Mouse (Mus musculus) forebrain, embryonic 14.5 days (tissue): Measurements from ENCODE around the gene Tigit. TPM values are rescaled to one million over a fixed set of nuclear protein-coding genes. Genes with fewer than 3 reads are reported as not detected.

ENCODE experiments used
- ATAC-seq: fragments of 200-750 bp; cut with Nextera tagmentation; 2 replicates; pipeline ENCODE4 v1.8.0; 2017; ENCODE audit warnings: mild to moderate bottlenecking, moderate library complexity
- DNase-seq: peaks from one replicate; pipeline ENCODE4 v3.0.0-alpha.2; 2015; ENCODE audit warnings: low spot score
- H3K27ac ChIP-seq: fragments of 300-500 bp; sonication (generic); 2 replicates; pipeline ENCODE4 v1.5.1; 2014; ENCODE audit warnings: low read depth, mild to moderate bottlenecking, control low read depth, low read length, moderate library complexity
- H3K27me3 ChIP-seq: fragments of 300-500 bp; sonication (generic); replicated peaks from 2 replicates; pipeline ENCODE4 v1.6.1; 2014; ENCODE audit warnings: low read length, control low read depth, mixed read lengths; ENCODE audit not compliant: control insufficient read depth, insufficient read depth
- H3K36me3 ChIP-seq: fragments of 300-500 bp; sonication (generic); 2 replicates; pipeline ENCODE4 v1.6.1; 2014; ENCODE audit warnings: low read length, control low read depth; ENCODE audit not compliant: control insufficient read depth, insufficient read depth
- H3K4me1 ChIP-seq: fragments of 300-500 bp; sonication (generic); 2 replicates; pipeline ENCODE4 v1.6.1; 2014; ENCODE audit warnings: antibody characterized with exemption, low read length, control low read depth; ENCODE audit not compliant: control insufficient read depth, insufficient read depth
- H3K4me2 ChIP-seq: fragments of 300-500 bp; sonication (generic); 2 replicates; pipeline ENCODE4 v1.6.1; 2014; ENCODE audit warnings: mild to moderate bottlenecking, control low read depth, low read length
- H3K4me3 ChIP-seq: fragments of 300-500 bp; sonication (generic); 2 replicates; pipeline ENCODE4 v1.5.1; 2014; ENCODE audit warnings: low read depth, low read length, control low read depth
- H3K9ac ChIP-seq: fragments of 300-500 bp; sonication (generic); 2 replicates; pipeline ENCODE4 v1.6.1; 2014; ENCODE audit warnings: mild to moderate bottlenecking, low read length, control low read depth, moderate library complexity
- H3K9me3 ChIP-seq: fragments of 300-500 bp; sonication (generic); replicated peaks from 2 replicates; pipeline ENCODE4 v1.6.1; 2016; ENCODE audit warnings: low read length, control low read depth, mixed read lengths; ENCODE audit not compliant: control insufficient read depth
- WGBS: fragments of 180-500 bp; shearing (Covaris S2); extraction: QIAGEN DNeasy Blood & Tissue Kit; methylation state at CpG from one replicate; pipeline ENCODE4 v1.1.7; 2014; 5-methylcytosine and 5-hydroxymethylcytosine counted together
- polyA plus RNA-seq: library from polyadenylated mRNA; unstranded; fragments of >200 nt; fragmentation: Nextera tagmentation; extraction: Ambion mirVana; gene quantifications from 2 replicates; pipeline ENCODE4 v1.2.1, GENCODE M21; 2014

Tigit gene
- not detected in 2 replicates for polyA plus RNA-seq

- H3K9ac ChIP-seq = no peak within 1 kb of the TSS
- no peaks in the 10 kb centered on the region for H3K4me1 ChIP-seq
- ATAC-seq (no peak), DNase-seq (no peak)
- no peak within 1 kb of the TSS for H3K27ac ChIP-seq
- H3K9me3 ChIP-seq = no peaks in the 10 kb centered on the region
- no peaks in the 10 kb centered on the region for H3K27me3 ChIP-seq
- no peaks in the 10 kb centered on the region for H3K36me3 ChIP-seq
- no peak within 1 kb of the TSS for H3K4me3 ChIP-seq
- 85% methylated on average over 7 of the region's 7 CpGs for whole genome bisulfite sequencing
- no peak within 1 kb of the TSS for H3K4me2 ChIP-seq
Measured at GRCm38 (mm10) chr16:43663978-43664579, at the start of gene Tigit. Gene Tigit (minus strand): TSS chr16:43664146.

- Histone ChIP-seq H3K4me3 (no peak overlapping the region), H3K27me3 (no peaks in the 10 kb centered on the region), H3K4me1 (no peaks in the 10 kb centered on the region), H3K27ac (no peak overlapping the region), H3K9ac (no peak overlapping the region), H3K4me2 (no peak overlapping the region), H3K9me3 (no peaks in the 10 kb centered on the region), H3K36me3 (no peaks in the 10 kb centered on the region)
- ATAC-seq (no peak), DNase-seq (no peak)
- 96% methylated on average over 7 of the region's 7 CpGs for WGBS
Measured at GRCm38 (mm10) chr16:43711361-43711760, 47.4 kb upstream of the Tigit start.

DNA sequence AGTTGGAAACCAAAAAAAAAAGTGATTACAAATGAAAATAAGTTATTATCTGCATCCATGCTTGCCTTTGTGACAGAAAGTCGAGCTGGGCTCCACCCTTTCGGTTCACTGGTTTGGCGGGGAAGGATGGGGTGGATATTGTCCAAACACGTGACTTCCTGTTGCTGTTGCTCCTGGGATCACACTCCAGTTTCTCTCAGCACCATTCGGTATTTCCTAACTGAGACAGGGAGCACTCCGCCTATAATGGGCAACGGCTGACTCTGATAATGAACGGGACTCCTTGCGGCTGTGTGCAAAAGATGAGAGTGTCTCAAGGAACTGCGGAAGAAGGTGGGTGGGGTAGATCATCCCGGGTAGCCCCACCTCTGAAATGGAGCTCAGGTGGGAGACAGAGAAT lies 46.7 kb upstream of the Tigit start:
- Histone ChIP-seq H3K36me3 (no peaks in the 10 kb centered on the region), H3K4me1 (no peaks in the 10 kb centered on the region), H3K27ac (no peak overlapping the region), H3K9me3 (no peaks in the 10 kb centered on the region), H3K4me3 (no peak overlapping the region), H3K4me2 (no peak overlapping the region), H3K9ac (no peak overlapping the region), H3K27me3 (no peaks in the 10 kb centered on the region)
- DNase-seq (no peak), ATAC-seq (no peak)
- 86% methylated on average over 11 of the region's 11 CpGs for WGBS

- 56% methylated on average over 6 of the region's 6 CpGs for WGBS
- ATAC-seq (peak; percentile 2; the same call in 1 of the 2 replicates), DNase-seq (no peak)
- H3K4me3 ChIP-seq = no peak overlapping the region
- no peak overlapping the region for H3K27ac ChIP-seq
- H3K9me3 ChIP-seq = no peaks in the 10 kb centered on the region
- no peaks in the 10 kb centered on the region for H3K4me1 ChIP-seq
- H3K9ac ChIP-seq = no peak overlapping the region
- no peak overlapping the region for H3K4me2 ChIP-seq
- no peaks in the 10 kb centered on the region for H3K36me3 ChIP-seq
- H3K27me3 ChIP-seq = no peaks in the 10 kb centered on the region
Measured at GRCm38 (mm10) chr16:43710134-43710475, 46.2 kb upstream of the Tigit start.

- Histone ChIP-seq H3K4me2 (no peak overlapping the region), H3K9me3 (no peaks in the 10 kb centered on the region), H3K36me3 (no peaks in the 10 kb centered on the region), H3K27me3 (no peaks in the 10 kb centered on the region), H3K9ac (no peak overlapping the region), H3K27ac (no peak overlapping the region), H3K4me3 (no peak overlapping the region), H3K4me1 (no peaks in the 10 kb centered on the region)
- ATAC-seq (peak; percentile 58; the same call in 1 of the 2 replicates), DNase-seq (peak; percentile 54)
- 58% methylated on average over 9 of the region's 9 CpGs for WGBS
Measured at GRCm38 (mm10) chr16:43709432-43710133, 45.6 kb upstream of the Tigit start.

DNA sequence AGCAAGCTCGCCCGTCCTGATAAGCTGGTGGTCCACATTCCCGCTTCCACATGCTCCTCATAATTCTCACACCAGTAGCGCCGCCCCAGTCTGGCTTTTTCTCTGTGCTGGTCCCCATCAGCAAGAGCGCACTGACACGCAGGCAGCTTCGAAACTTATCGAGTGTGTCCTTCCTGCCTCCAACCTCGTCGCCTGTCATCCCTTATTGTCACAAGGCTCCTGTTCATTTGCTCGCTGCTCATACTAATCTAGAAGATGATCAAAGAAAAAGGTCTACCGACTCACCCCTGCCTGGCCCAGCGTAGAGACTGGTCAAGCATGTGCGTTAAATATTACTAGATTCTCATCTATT lies 45.1 kb upstream of the Tigit start:
- Histone ChIP-seq H3K4me1 (no peaks in the 10 kb centered on the region), H3K9me3 (no peaks in the 10 kb centered on the region), H3K27me3 (no peaks in the 10 kb centered on the region), H3K4me3 (no peak overlapping the region), H3K27ac (no peak overlapping the region), H3K9ac (no peak overlapping the region), H3K36me3 (no peaks in the 10 kb centered on the region), H3K4me2 (no peak overlapping the region)
- 78% methylated on average over 15 of the region's 15 CpGs for WGBS
- DNase-seq (no peak), ATAC-seq (peak; percentile 40; the same call in 1 of the 2 replicates)

DNA sequence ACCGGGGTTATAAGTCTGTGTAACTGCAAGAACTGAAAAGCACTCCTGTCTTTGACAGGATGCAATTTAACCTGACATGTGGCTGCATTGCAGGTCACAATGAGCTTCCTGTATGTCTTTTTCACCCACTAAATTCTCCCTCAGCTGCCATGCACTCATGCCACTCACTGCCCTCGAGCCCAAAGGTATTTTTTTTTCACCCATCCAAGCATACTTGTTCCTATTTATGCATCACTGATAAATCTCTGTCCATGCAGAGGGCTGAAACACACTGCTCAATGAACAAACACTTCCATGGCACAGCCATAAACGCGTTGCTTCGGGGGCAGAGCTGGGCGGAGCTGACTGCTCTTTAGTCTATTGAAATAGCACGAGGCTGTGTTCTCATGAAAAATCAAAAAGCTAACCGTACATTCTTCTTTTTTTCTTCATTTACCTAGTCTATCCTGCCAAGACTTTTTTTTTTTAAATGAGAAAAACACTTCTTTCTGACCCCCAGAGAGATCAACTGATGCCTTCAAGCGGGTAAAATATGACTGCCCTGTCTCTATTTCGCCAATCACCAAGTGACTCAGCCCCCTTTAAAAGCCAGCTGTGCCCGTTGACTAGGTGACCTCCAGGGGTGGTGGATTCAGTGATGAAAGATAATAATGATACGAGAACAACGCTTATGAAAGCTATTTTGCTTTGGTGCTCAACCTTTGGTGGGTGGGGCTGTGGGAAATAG lies 44.6 kb upstream of the Tigit start:
- no peak overlapping the region for H3K4me3 ChIP-seq
- no peak overlapping the region for H3K4me2 ChIP-seq
- ATAC-seq = no peak
- H3K27ac ChIP-seq = no peak overlapping the region
- no peak for DNase-seq
- no peak overlapping the region for H3K9ac ChIP-seq
- 70% methylated on average over 13 of the region's 13 CpGs for WGBS
- no peaks in the 10 kb centered on the region for H3K27me3 ChIP-seq
- H3K9me3 ChIP-seq = no peaks in the 10 kb centered on the region
- no peaks in the 10 kb centered on the region for H3K4me1 ChIP-seq
- no peaks in the 10 kb centered on the region for H3K36me3 ChIP-seq

GRCm38 (mm10) chr16:43701765-43702504 lies 38.0 kb upstream of the Tigit start:
- ATAC-seq = no peak; the same call in 1 of the 2 replicates
- 81% methylated on average over 14 of the region's 14 CpGs for WGBS

More at GRCm38 (mm10) chr16:43701765-43702504, 38.0 kb upstream of the Tigit start:
- Histone ChIP-seq H3K27me3 (no peaks in the 10 kb centered on the region), H3K27ac (no peak overlapping the region), H3K4me3 (no peak overlapping the region), H3K36me3 (no peaks in the 10 kb centered on the region), H3K4me1 (no peaks in the 10 kb centered on the region), H3K9me3 (no peaks in the 10 kb centered on the region), H3K9ac (no peak overlapping the region), H3K4me2 (no peak overlapping the region)
- no peak for DNase-seq
